Mouse (Mus musculus) retina, postnatal 7 days (tissue): ENCODE measurements around the gene Bnip2.
"Not testable (repeated sequence)": the region's sequence is repeated elsewhere in the genome, so short reads cannot be mapped to it uniquely, and the experiment has no call there.

Experiments used
- DNase-seq: peaks from one replicate; pipeline ENCODE4 v3.0.0-alpha.2; 2012; ENCODE audit warnings: low read depth, low spot score

Gene Bnip2

DNA sequence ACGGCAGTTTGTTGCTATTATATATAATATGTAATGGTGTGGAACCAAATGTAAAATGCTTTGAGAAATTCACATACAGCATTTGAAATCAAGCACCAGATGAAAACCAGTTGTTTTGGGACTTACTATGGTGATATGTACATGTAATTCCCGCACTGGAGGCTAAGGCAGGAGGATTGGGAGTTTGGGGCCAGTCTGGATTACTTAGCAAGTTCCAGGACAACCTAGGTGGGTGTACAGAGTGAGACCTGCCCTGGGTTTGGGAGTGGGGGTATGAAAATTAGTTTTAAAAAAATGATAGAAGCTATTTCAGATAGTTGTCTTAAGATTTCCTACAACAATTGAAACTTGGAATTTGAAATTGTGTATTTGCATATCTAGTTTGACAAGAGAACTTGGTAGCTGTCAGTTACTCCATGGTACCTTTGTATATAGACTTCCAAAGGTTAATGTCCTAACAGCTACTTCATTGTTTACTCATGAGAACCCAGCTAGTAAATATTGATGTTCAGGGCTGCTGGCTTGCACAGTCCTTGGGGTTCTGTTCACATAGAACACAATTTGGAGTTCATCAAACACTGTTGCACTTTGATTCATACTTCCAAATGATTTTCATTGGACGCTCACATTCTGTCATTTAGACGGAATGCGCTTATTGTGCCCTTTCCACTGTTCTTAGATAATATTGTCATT lies 21.7 kb downstream of the Bnip2 start:
- DNase-seq, result no peak

- no peak for DNase-seq
Observed at GRCm38 (mm10) chr9:70011537-70012407, 22.5 kb downstream of the Bnip2 start.

GRCm38 (mm10) chr9:70012408-70012901 lies 23.2 kb downstream of the Bnip2 start, which contains the start of gene Gtf2a2:
Gene Gtf2a2, plus strand, starts transcription at chr9:70012550.
- DNase-seq, result peak; percentile 82

GRCm38 (mm10) chr9:70015632-70016031 lies 26.4 kb downstream of the Bnip2 start:
- DNase-seq, result no peak

DNA sequence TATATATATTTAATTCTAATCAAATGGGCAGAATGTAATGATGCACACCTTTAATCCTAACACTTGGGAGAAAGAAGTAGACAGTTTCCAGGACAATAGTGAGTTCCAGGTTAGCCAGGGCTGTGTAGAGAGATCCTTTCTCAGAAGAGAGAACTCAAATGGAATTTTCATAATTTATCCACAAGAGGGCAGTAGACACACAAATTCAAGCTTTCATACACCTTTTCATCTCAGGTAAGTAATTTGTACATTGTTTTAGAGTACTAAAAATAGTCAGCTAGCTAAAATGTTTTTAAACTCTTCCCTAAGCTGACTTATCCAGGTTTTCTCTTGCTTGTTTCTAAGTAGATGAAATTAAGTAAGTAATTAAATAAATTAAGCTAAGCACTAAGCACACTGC lies 29.6 kb downstream of the Bnip2 start:
- DNase-seq, result no peak

DNA sequence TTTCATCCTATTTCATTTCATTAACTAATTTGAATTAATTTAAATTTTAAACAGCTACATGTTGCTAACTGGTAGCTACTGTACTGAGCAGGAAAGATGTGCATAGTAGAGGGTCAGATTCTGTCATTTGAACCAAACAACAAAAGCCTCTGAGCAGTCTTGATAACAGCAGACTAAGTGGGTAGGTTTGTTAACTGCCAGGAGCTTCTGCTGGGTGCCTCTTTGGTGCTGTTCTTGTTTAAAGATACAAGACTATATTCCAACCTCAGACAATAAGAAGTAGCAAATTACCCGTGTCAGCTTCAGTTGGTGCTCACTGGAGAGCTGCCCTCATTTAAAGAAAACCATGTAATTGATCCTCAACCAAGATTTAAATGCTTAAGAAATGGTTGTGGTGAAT lies 32.3 kb downstream of the Bnip2 start:
- no peak for DNase-seq

DNA sequence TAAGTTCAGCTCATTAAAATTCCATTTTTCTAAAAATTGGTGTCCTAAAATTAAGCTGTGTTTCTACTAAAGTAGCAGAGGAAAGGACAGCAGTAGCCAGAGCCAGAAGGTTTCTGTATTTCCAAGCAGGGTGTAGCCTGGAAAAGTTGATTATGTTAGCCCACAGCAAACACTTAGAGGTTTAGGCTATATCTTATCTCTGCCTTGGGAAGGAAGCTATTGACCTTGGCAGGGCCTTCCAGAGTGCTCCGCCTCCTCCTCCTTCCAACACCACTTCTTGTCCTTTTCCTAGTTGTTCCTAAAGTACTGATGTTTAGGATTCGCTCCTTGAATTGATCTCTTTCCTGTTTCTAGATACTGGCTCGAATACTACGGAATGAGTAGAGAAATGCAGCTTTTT lies 32.8 kb downstream of the Bnip2 start:
- no peak for DNase-seq

- DNase-seq, result not testable (repeated sequence)
Observed at GRCm38 (mm10) chr9:70023615-70024014, 34.3 kb downstream of the Bnip2 start.

DNA sequence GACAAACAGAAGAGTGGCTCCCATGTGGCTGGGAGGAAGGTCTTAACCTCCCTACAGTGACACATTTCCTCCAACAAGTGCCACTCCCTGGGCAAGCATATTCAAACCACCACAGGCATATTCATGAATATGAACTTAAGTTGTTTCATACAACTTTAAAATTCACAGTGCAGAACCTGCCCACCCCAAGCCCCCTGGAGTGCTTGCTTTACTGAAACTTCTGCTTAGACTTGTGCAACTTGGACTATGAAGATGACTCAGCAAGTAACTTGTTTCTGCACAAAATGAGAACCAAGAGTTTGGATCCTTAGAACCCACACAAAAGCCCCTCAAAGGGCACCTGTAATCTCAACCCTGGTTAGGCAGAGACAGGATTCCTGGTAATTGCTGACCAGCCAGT lies 35.4 kb downstream of the Bnip2 start:
- no peak for DNase-seq

GRCm38 (mm10) chr9:70025365-70026012 lies 36.2 kb downstream of the Bnip2 start:
- no peak for DNase-seq

DNA sequence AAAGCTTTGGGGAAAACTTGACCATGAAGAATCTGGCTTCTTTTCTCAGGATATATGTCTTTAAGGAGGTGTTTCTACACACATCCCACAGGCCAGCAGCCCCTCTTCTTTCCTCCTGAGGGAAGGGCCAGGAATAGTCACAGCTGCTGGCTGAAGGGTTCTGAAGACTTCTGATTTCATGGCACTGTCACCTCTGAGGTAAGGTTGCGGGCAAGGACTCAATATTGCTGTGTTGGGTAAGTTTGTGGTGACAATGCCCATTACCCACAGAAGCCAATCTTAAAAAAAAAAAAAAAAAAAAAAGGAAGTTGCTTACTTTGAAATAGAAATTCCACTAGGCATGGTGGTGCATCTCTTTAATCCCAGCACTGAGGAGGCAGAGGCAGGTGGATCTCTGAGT lies 42.9 kb downstream of the Bnip2 start:
- DNase-seq, result no peak

DNA sequence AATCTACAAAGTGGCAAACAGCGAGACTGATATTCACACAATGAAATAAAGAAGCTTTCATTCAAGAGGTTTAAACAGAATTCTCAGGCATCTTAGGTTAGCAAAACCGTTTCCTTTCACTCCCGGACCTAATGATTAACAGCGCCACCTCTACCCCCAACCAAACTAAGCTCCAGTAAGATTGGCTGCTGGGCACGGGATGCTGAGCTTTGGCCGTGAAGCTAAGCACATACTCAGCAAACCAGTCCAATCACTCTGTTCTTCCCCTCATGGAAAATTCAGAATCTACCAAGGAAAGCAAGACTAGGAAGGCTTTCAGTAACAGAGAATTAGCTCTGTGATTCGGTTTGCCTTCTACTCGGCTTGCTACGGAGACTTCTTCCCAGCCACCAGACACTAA lies 43.8 kb downstream of the Bnip2 start:
- DNase-seq, result no peak

DNA sequence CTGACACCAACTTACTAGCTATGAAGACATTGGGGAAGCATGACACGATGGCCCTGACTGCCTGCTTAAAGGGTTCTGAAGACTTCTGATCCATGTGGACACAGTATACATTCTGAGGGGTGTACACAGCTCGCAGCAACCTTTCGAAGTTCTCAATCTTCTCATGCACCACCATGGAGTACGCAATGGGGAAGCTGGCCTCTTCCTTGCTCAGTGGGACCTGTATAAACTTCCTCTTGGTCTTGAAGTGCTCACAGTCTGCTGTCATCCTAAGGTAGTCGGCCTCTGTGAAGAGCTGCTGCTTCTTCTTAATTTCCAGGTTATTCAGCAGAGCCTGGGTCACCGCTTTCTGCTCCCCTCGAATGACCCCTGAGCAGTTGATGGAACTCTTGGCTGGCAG lies 45.4 kb downstream of the Bnip2 start:
- no peak for DNase-seq

GRCm38 (mm10) chr9:70036646-70037045 lies 47.4 kb downstream of the Bnip2 start:
- DNase-seq, result no peak

- DNase-seq, result no peak
Observed at GRCm38 (mm10) chr9:70037988-70038387, 48.7 kb downstream of the Bnip2 start, which contains the start of gene Gcnt3. Gene Gcnt3, minus strand, starts transcription at chr9:70038088.

DNA sequence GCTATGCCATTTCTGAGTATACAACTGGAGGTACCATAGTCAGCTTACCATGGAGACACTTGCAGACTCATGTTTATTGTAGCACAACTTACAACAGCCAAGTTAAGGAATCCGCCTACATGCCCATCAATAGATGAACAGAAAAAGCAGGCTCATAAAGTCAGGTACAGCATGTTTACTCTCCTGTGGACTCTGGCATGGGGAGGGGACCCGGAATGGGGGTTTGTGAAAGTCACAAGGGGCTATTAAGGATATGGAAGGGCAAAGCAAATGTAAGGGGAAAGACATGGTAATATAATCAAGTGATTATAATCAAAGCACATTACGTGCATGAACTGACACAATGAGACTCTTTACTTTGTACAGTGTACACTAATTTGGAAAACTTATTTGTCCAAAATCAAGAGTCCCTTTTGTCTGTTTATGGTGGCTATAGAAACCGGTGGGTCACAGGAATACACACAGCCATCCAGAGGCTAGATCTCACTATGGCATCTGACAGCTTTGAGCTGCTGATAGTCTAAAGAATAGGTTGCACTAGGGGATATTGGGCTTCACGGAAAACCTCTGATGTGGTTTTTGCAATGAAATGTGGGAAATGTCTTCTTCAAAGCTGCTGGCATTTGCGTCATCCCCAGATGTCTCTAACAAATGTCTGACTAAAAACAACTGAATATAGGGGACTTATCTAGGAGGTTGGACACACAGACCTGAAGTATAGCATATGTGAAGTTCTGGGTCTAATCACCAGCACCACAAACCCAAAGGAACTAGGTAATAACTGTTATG lies 50.5 kb downstream of the Bnip2 start:
- no peak for DNase-seq

GRCm38 (mm10) chr9:70040570-70040969 lies 51.3 kb downstream of the Bnip2 start:
- no peak for DNase-seq

GRCm38 (mm10) chr9:70042137-70042536 lies 52.9 kb downstream of the Bnip2 start:
- no peak for DNase-seq

- no peak for DNase-seq
Observed at GRCm38 (mm10) chr9:70042935-70043334, 53.7 kb downstream of the Bnip2 start.

GRCm38 (mm10) chr9:70044865-70045264 lies 55.6 kb downstream of the Bnip2 start:
- no peak for DNase-seq

GRCm38 (mm10) chr9:70046255-70046654 lies 57.0 kb downstream of the Bnip2 start:
- DNase-seq, result no peak
